Mouse (Mus musculus) heart, postnatal 36 days (tissue): Measurements from ENCODE around the gene Tro. TPM values are rescaled to one million over a fixed set of nuclear protein-coding genes. Genes with fewer than 3 reads are reported as not detected.

ENCODE experiments used
- DNase-seq, 2 experiments: peaks; one replicate each; pipeline ENCODE4 v3.0.0; 2021 to 2022
- intact Hi-C: fragments of 180-260 bp; cut with DNase I; formaldehyde crosslinking; loops from one replicate; pipeline ENCODE4 v1.15.1; 2025
- total RNA-seq, 2 experiments: library from RNA; stranded (reverse); gene quantifications; 2 replicates each; pipeline ENCODE4 v1.2.3; 2021

Tro gene
- 1 to 10 TPM; 1.1 to 1.2 TPM for total RNA-seq

- intact Hi-C loops, result no loop called here
- DNase-seq, result no peak
These were observed at the start of gene Tro for GRCm38 (mm10) chrX:150656908-150657796. Gene Tro, minus strand, starts transcription at chrX:150657583.

- DNase-seq, result no peak
- intact Hi-C loops, result no loop called here
These were observed 20.1 kb upstream of the Tro start for GRCm38 (mm10) chrX:150677505-150677904.

DNA sequence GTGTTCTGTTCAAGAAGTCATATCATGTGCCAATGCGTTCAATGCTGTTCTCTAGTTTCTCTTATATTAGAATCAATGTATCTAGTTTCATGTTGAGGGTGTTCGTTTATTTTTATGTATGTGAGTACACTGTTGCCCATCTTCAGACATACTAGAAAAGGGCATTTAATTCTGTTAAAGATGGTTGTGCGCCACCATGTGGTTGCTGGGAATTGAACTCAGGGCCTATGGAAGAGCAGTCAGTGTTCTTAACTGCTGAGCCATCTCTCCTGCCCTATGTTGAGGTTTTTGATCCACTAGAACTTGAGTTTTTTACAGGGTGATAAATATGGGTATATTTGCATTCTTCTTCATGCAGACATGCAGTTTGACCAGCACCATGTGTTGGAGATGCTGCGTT is 5.4 kb upstream of the Tro start:
- intact Hi-C loops, result loop anchor here (5.0 kb wide), 1 partner anchor 151 kb away; no protein-coding TSS in a partner anchor
- DNase-seq, result peak in 1 of 2 experiments; percentile 20

DNA sequence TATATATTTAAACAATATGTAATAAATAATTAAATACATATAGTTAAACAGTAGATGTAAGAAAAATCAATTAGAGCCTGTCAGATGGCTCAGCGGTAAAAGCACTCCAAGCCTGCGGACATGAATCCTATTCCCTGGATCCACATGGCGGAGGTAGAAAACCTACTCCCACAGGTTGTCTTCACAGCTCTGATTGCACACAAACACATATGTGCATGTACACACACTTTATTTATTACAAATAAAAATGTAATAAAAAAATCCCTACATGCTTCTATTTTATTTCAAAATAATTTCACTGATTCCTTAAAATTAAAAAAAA is 375 bp upstream of the Tro start:
- DNase-seq, result no peak
- intact Hi-C loops, result no loop called here

DNA sequence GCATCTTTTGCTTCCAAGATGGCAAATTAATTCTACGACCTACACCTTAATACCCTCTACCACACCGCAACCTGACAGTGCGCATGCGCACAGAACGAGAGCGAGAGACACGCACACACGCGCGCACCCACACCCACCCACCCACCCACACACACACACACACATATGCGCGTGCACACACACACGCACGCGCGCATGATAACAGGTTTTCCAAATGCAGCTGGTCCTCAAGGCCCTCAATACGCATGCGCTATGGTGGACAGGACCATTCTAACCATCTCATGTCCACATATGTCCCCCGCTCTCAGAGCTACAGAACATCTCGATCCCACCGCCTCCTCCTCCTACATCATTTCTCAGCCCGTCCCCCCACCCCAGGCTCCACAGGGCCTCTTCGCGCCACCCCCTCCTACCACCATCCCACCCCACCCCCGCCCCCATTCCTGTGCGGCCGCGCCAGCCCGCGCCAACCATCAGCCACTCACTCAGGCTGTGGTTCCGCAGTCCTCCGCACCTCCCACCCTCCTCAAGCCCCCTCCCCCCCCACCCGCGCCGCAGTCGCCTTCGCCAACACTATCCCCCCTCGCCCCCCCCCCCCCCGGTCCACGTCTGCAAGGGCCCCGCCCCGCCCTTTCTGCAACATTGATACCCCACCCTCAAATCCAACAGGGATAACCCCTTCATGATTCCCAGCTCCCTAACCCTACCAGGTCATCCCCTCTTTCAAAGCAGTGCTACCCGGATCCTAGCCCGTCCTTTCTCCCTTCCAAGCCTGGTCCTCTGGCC is 1.1 kb downstream of the Tro start:
- no peak for DNase-seq
- intact Hi-C loops, result no loop called here

- intact Hi-C loops, result no loop called here
- DNase-seq, result no peak
These were observed 21.0 kb downstream of the Tro start for GRCm38 (mm10) chrX:150636421-150636820.

DNA sequence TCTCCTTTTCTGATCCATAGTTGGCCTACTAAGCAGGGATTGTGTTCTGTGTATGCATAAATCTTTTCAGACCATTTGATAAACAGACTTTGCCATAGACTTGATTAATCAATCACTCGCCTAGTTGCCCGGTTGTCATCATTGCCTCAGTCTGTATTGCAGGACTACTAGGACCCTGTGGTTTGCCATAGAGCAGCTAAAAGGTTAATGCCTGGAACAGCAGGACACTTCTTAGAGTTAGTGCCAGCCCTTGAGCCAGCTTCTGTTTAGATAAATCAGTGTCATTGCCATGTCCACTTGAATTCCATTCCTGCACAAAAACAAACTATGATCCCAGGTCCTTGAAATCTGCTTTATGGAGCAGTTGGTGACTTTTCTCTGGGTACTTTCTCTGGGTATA is 58.5 kb downstream of the Tro start:
- no peak for DNase-seq
- intact Hi-C loops, result no loop called here

Other genes with a start within 250 kb of the Tro start
- 1 to 10 TPM; 4.1 to 5.3 TPM for gene Tmem29, start 198.4 kb downstream of the Tro start, total RNA-seq
- gene Alas2, start 110.2 kb downstream of the Tro start, total RNA-seq, result 100 to 1,000 TPM; 108 to 154 TPM
- 10 to 100 TPM in 1 of 2 experiments, 1 to 10 TPM in 1; 9.7 to 10.4 TPM for gene Pfkfb1, start 69.4 kb downstream of the Tro start, total RNA-seq
- 10 to 100 TPM in 1 of 2 experiments, 1 to 10 TPM in 1; 8.0 to 10.6 TPM for gene Apex2, start 67.7 kb downstream of the Tro start, total RNA-seq
- gene Maged2, start 156.8 kb upstream of the Tro start, total RNA-seq, result 10 to 100 TPM; 23.4 to 30.2 TPM